Mouse (Mus musculus) lung, adult 2 months (tissue): ENCODE measurements around the gene Wt1.

Experiments used
- CTCF ChIP-seq: fragments of 200-500 bp; IDR thresholded peaks from 2 replicates; pipeline ENCODE4 v1.5.1; 2011; ENCODE audit warnings: mild to moderate bottlenecking, low read length, control low read depth; ENCODE audit not compliant: insufficient read depth
- POLR2A ChIP-seq: fragments of 200-500 bp; IDR thresholded peaks from 2 replicates; pipeline ENCODE4 v1.6.1; 2011; ENCODE audit warnings: low read depth, mild to moderate bottlenecking, control low read depth, low read length, borderline replicate concordance; ENCODE audit errors: extremely low read depth

DNA sequence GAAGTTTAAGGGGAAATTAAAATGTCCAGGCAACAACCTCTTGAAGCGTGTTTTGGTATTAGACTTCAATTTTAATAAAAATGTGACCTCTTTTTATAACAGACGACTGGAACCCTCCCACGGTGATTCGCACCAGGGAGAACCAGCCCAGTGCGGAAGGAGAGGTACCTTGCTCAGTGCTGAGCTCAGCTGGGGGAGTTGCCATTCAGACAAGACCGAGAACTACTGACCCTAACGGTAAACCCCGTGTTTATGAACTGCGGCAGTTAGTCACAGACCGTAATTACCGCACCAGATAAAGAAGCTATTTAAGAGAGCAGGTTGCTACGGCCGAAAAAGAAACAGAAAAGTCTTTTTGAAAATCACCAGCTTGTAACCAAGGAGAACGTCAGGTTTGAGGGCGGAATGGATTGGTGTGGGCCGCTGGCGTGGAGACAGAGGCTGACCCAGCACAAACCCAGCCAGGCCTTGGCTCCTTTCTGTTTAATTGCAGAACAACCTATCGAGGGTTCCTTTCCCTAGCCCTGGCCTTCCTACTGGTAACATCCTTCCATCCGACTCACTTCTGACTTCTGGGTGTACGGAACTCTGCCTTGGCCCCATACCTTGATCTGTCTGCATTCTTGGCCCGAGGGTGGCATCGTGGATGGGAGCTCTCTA lies 28.9 kb upstream of the Wt1 start:
- TF ChIP-seq CTCF: no peak
- TF ChIP-seq POLR2A: no peak
